Mouse (Mus musculus) intestine, embryonic 15.5 days (tissue): ENCODE measurements around the gene Gm28897. TPM values are rescaled to one million over a fixed set of nuclear protein-coding genes. Genes with fewer than 3 reads are reported as not detected.
"Not testable (repeated sequence)": the region's sequence is repeated elsewhere in the genome, so short reads cannot be mapped to it uniquely, and the experiment has no call there.

Experiments
- ATAC-seq: fragments of 200-750 bp; cut with Nextera tagmentation; 2 replicates; pipeline ENCODE4 v1.8.0; 2017; ENCODE audit warnings: moderate TSS enrichment, moderate library complexity
- H3K27ac ChIP-seq: fragments of 300-500 bp; sonication (generic); 2 replicates; pipeline ENCODE4 v1.5.1; 2015; ENCODE audit warnings: mild to moderate bottlenecking, inconsistent platforms
- H3K27me3 ChIP-seq: fragments of 300-500 bp; sonication (generic); replicated peaks from 2 replicates; pipeline ENCODE4 v1.6.1; 2015; ENCODE audit warnings: inconsistent platforms
- H3K36me3 ChIP-seq: fragments of 300-500 bp; sonication (generic); 2 replicates; pipeline ENCODE4 v1.6.1; 2015; ENCODE audit warnings: inconsistent platforms
- H3K4me1 ChIP-seq: fragments of 300-500 bp; sonication (generic); replicated peaks from 2 replicates; pipeline ENCODE4 v1.6.1; 2015; ENCODE audit warnings: inconsistent platforms
- H3K4me2 ChIP-seq: fragments of 300-500 bp; sonication (generic); replicated peaks from 2 replicates; pipeline ENCODE4 v1.6.1; 2015; ENCODE audit warnings: mild to moderate bottlenecking, inconsistent platforms
- H3K4me3 ChIP-seq: fragments of 300-500 bp; sonication (generic); replicated peaks from 2 replicates; pipeline ENCODE4 v1.5.1; 2015; ENCODE audit warnings: inconsistent platforms
- H3K9ac ChIP-seq: fragments of 300-500 bp; sonication (generic); 2 replicates; pipeline ENCODE4 v1.6.1; 2015; ENCODE audit warnings: inconsistent platforms
- H3K9me3 ChIP-seq: fragments of 300-500 bp; sonication (generic); 2 replicates; pipeline ENCODE4 v1.6.1; 2016; ENCODE audit warnings: inconsistent platforms
- WGBS: fragments of 180-500 bp; shearing (Covaris S2); methylation state at CpG from one replicate; pipeline ENCODE4 v1.1.7; 2015; 5-methylcytosine and 5-hydroxymethylcytosine counted together
- polyA plus RNA-seq: library from polyadenylated mRNA; unstranded; fragments of >200 nt; fragmentation: Nextera tagmentation; extraction: Ambion mirVana; gene quantifications from 2 replicates; pipeline ENCODE4 v1.2.1, GENCODE M21; 2015

Gene Gm28897
- not detected in 2 replicates for polyA plus RNA-seq

- not testable (repeated sequence) for H3K4me2 ChIP-seq, H3K9ac ChIP-seq, H3K9me3 ChIP-seq, H3K4me1 ChIP-seq, H3K27me3 ChIP-seq, H3K27ac ChIP-seq, H3K36me3 ChIP-seq, ATAC-seq, H3K4me3 ChIP-seq
- WGBS, result no CpG with 5 or more reads among the region's 6 CpGs
These were observed at the start of gene Gm28897 for GRCm38 (mm10) chrY:80926695-80927094. Gene Gm28897, plus strand, starts transcription at chrY:80926995.
